Mouse (Mus musculus): ENCODE measurements at regions not wholly inside any gene's neighbourhood (a gene's known extent, or its start where the extent isn't known, plus 50 kb on each side); places are given as distances from the start of the nearest gene placed in this dataset.

DNA sequence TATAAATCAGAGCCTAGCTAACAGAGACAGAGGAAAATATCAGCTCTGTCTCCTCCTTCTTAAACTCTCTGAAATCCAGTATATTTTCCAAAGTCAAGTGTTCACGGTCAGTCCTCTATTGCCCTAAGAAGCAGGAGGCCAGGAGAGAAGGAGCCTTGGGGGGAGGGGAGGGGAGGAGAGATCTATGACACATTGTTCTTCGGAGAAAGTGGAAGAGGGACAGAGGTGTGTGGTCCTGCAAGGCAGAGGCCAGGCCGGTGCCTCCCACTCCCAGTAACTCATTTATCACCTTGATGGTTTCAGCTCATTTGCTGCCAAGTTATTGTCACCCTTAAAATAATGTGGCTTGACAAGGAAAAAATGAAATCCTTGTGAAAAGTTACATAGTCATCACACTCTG lies 646.7 kb downstream of the Rab28 start:
- TF ChIP-seq POLR2A (IDR thresholded peaks at IDR 0.05; ENCODE audit: low read depth, low read length) (no peak), CTCF (conservative IDR thresholded peaks at IDR 0.05; ENCODE audit: insufficient read depth, insufficient read length, low read depth, low read length) (no peak)

All from kidney, adult 2 months (tissue).